ENCODE assay signal across 17 mouse cellular contexts in the genomic region with DNA sequence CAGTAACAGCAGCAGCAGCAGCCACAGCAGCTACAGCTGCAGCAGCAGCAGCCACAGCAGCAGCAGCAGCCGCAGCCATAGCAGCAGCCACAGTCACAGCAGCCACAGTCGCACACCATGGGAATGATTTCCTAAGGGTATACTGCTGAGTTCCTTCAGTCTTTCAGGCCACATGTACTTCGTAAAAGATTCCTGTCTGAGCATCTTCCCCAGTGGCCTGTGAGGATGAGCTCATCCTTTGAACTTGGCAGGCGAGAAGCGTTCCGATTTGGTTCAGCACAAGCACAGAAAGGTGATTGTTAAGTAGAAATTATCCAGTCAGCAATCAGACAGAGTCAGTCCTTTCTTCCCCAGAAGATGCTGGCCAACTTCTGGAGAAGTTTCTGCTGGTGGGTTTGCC. TPM values are rescaled to one million over a fixed set of nuclear protein-coding genes. Genes with fewer than 3 reads are reported as not detected.
A peak's percentile ranks its signal among the peaks of the same experiment; 100 is the strongest.
DNase-seq lines count a peak whose midpoint lies in the region; ATAC-seq and TF ChIP-seq lines count a peak whose summit lies in the region.
"Had no signal": no experiment of that assay in that cellular context is flagged by ENCODE, and none has a peak within 500 bp of the region (broad histone marks: within the 10 kb centered on the region; RNA-seq: fewer than 3 reads in every experiment).

No protein-coding gene starts in this region.

- DNase-seq in hindbrain, postnatal 0 days (ENCODE audit: low spot score) = peak; percentile 24
- peak; percentile 39 for DNase-seq in NIH3T3 (ENCODE audit: low read depth)
- DNase-seq in gastrocnemius, adult 2 months = peak; percentile 61
- no peak for DNase-seq in right cerebral cortex, postnatal 36 days (ENCODE audit: low spot score in 2 of 2)
- DNase-seq: kidney, adult 11 months; liver, embryonic 13.5 days; lung, postnatal 10 days; spleen, adult 18-20 months had no signal

- peak; percentile 62; the same call in 1 of the 2 replicates for ATAC-seq in hindbrain, postnatal 0 days
- no peak for ATAC-seq in hindbrain, embryonic 12.5 days (ENCODE audit: low FRiP score)
- ATAC-seq in limb, embryonic 13.5 days (ENCODE audit: low FRiP score, low read depth) = no peak
- ATAC-seq in inflammation-experienced regulatory T-cells, adult 6 months = no peak
- ATAC-seq: CD4-positive, CD25-positive, alpha-beta regulatory T cell, adult 4 months; Patski had no signal

- no peak for TF ChIP-seq CTCF in hindbrain, postnatal 0 days (IDR thresholded peaks at IDR 0.05; ENCODE audit: low read depth)
- TF ChIP-seq CTCF in gastrocnemius, adult 2 months (IDR thresholded peaks at IDR 0.05) = no peak

- H3K27ac ChIP-seq in hindbrain, postnatal 0 days = no peak overlapping the region
- H3K27ac ChIP-seq in hindbrain, embryonic 12.5 days = no peak overlapping the region
- H3K27ac ChIP-seq in gastrocnemius, adult 2 months = peak overlapping the region; percentile 59
- H3K27ac ChIP-seq in limb, embryonic 13.5 days = peak overlapping the region; percentile 35
- H3K27ac ChIP-seq: heart, adult 2 months; liver, embryonic 13.5 days; midbrain, embryonic 12.5 days; neural tube, embryonic 12.5 days had no signal

- H3K9me3 ChIP-seq in hindbrain, postnatal 0 days (ENCODE audit: low read length) = no peaks in the 10 kb centered on the region
- H3K9me3 ChIP-seq in hindbrain, embryonic 12.5 days (replicated peaks) = no peaks in the 10 kb centered on the region
- no peaks in the 10 kb centered on the region for H3K9me3 ChIP-seq in limb, embryonic 13.5 days
- H3K9me3 ChIP-seq: liver, embryonic 13.5 days; midbrain, embryonic 12.5 days; neural tube, embryonic 12.5 days had no signal

- H3K4me1 ChIP-seq in hindbrain, postnatal 0 days (ENCODE audit: insufficient read depth, low read length) = no peaks in the 10 kb centered on the region
- 0 out of 2 replicates have a peak, but pooled peaks cover 7% of the 10 kb centered on the region for H3K4me1 ChIP-seq in hindbrain, embryonic 12.5 days
- H3K4me1 ChIP-seq in limb, embryonic 13.5 days = peaks cover 29% of the 10 kb centered on the region
- H3K4me1 ChIP-seq: liver, embryonic 13.5 days; midbrain, embryonic 12.5 days; neural tube, embryonic 12.5 days had no signal

- intact Hi-C loops in gastrocnemius, adult 2 months (cut with DNase I) = no loop called here

- H3K4me2 ChIP-seq in hindbrain, postnatal 0 days (ENCODE audit: low read depth, low read length) = no peak overlapping the region
- H3K4me2 ChIP-seq in hindbrain, embryonic 12.5 days (replicated peaks) = no peak overlapping the region
- H3K4me2 ChIP-seq in limb, embryonic 13.5 days (replicated peaks) = no peak overlapping the region
- H3K4me2 ChIP-seq: liver, embryonic 13.5 days; midbrain, embryonic 12.5 days; neural tube, embryonic 12.5 days had no signal

- WGBS in hindbrain, postnatal 0 days = 64% methylated on average over 6 of the region's 6 CpGs
- 76% methylated on average over 6 of the region's 6 CpGs for WGBS in hindbrain, embryonic 12.5 days
- 76% methylated on average over 6 of the region's 6 CpGs for WGBS in limb, embryonic 13.5 days

- no peak overlapping the region for H3K4me3 ChIP-seq in hindbrain, postnatal 0 days (ENCODE audit: low read length)
- no peak overlapping the region for H3K4me3 ChIP-seq in hindbrain, embryonic 12.5 days
- H3K4me3 ChIP-seq in gastrocnemius, adult 2 months = no peak overlapping the region
- no peak overlapping the region for H3K4me3 ChIP-seq in limb, embryonic 13.5 days
- H3K4me3 ChIP-seq: heart, adult 2 months; liver, embryonic 13.5 days; midbrain, embryonic 12.5 days; neural tube, embryonic 12.5 days had no signal

- H3K36me3 ChIP-seq in hindbrain, postnatal 0 days (ENCODE audit: insufficient read depth, low read length) = no peaks in the 10 kb centered on the region
- H3K36me3 ChIP-seq in hindbrain, embryonic 12.5 days = no peaks in the 10 kb centered on the region
- H3K36me3 ChIP-seq in limb, embryonic 13.5 days = no peaks in the 10 kb centered on the region
- H3K36me3 ChIP-seq: liver, embryonic 13.5 days; midbrain, embryonic 12.5 days; neural tube, embryonic 12.5 days had no signal

- H3K9ac ChIP-seq in hindbrain, postnatal 0 days (replicated peaks; ENCODE audit: low read length) = no peak overlapping the region
- no peak overlapping the region for H3K9ac ChIP-seq in hindbrain, embryonic 12.5 days
- H3K9ac ChIP-seq in limb, embryonic 13.5 days = no peak overlapping the region
- H3K9ac ChIP-seq: liver, embryonic 13.5 days; midbrain, embryonic 12.5 days; neural tube, embryonic 12.5 days had no signal

- H3K27me3 ChIP-seq in hindbrain, postnatal 0 days (ENCODE audit: insufficient read depth, low read length) = no peaks in the 10 kb centered on the region
- H3K27me3 ChIP-seq in hindbrain, embryonic 12.5 days = no peaks in the 10 kb centered on the region
- H3K27me3 ChIP-seq in limb, embryonic 13.5 days = 0 out of 2 replicates have a peak, but pooled peaks cover 4% of the 10 kb centered on the region
- H3K27me3 ChIP-seq: liver, embryonic 13.5 days; midbrain, embryonic 12.5 days; neural tube, embryonic 12.5 days; Patski had no signal

RNA-seq across cellular contexts. Expression of a gene that starts 7.6 kb away (rescaled TPM):
- total RNA-seq in hindbrain, postnatal 0 days (2014; rRNA removed) = 0.42 TPM in 1 of 2 replicates, not detected in the other
- 0.10 TPM in 2 replicates for polyA plus RNA-seq in hindbrain, postnatal 0 days (2015; fragmentation: Nextera tagmentation; extraction: Ambion mirVana)
- 0.10 and 0.52 TPM in 2 replicates for polyA plus RNA-seq in hindbrain, embryonic 12.5 days (2016; fragmentation: Nextera tagmentation; extraction: Ambion mirVana)
- total RNA-seq in gastrocnemius, adult 2 months (2021) = not detected
- 0.56 and 0.59 TPM in 2 replicates for polyA plus RNA-seq in limb, embryonic 13.5 days (2015; fragmentation: Nextera tagmentation; extraction: Ambion mirVana)
- polyA plus RNA-seq in inflammation-experienced regulatory T-cells, adult 6 months (2017; shearing (Covaris generic)) = under 1 TPM in 2 of 3 experiments, not detected in 1; 0.20 to 0.80 TPM
- total RNA-seq: adrenal gland, adult 18-20 months; heart, adult 2 months had no signal
- polyA plus RNA-seq: CD4-positive, CD25-positive, alpha-beta regulatory T cell, adult 4 months; liver, embryonic 13.5 days; midbrain, embryonic 12.5 days; Patski had no signal

Comparison
In these comparisons a context has a peak if more than half of its experiments do, and no peak if none do; other contexts are left out.
1. DNase-seq: peak in hindbrain, postnatal 0 days (single experiment), NIH3T3 (single experiment) and gastrocnemius, adult 2 months (single experiment); none in right cerebral cortex, postnatal 36 days (0 of 2).
2. H3K27ac ChIP-seq: peak in gastrocnemius, adult 2 months (single experiment) and limb, embryonic 13.5 days (single experiment); none in hindbrain, postnatal 0 days (single experiment) and hindbrain, embryonic 12.5 days (single experiment).